Mouse (Mus musculus): ENCODE measurements around the gene Nfib. TPM values are rescaled to one million over a fixed set of nuclear protein-coding genes. Genes with fewer than 3 reads are reported as not detected.

Nfib gene
- total and polyA plus RNA-seq, 3 experiments: 0.16 TPM; not detected in 2

DNA sequence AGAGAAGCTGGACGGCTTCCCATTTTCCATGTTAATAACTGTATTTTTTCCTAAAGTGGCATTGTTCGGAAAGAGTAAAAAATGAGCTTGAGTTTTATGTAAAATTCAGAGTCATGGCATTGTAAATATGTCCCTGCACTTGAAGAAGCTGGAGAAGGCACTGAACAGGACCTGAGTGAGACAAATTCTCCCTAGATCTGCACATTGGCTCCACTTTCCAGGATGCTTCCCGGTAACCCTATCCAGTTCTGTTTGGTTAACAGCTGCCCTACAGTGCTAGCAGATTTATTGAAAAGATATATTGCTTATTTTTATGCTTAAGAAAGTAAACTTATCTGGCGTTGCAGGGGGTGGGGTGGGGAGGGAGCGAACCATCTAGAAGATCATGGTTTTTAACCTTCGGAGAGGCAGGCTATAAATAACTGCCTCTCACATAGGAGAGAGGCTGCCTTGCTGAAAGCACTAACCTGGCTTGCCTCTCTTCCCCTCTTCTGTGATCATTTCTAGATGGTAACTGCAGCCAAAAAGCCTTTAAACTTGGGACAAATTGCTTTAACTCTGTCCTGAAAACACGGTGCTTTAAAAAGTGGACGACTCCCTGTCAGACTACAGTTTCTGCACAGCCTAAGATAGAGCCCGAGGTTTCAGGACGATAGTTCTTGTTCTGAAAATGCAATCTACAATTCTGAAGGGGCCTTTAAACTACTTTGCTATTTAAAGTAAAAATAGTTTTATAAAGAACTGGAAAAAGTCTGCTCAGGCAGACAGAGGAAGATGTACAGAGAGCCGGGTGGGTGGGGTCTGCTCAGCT is 394.4 kb downstream of the Nfib start:
- Histone ChIP-seq H3K4me1 (ENCODE audit: insufficient read depth, low read depth, low read length) (no peaks in the 10 kb centered on the region), H3K9me3 (replicated peaks) (peaks cover 13% of the 10 kb centered on the region), H3K27me3 (ENCODE audit: insufficient read depth, low read length) (no peaks in the 10 kb centered on the region), H3K4me3 (ENCODE audit: low read depth, low read length) (no peak overlapping the region), H3K36me3 (replicated peaks) (no peaks in the 10 kb centered on the region)
- DNase-seq (ENCODE audit: low spot score) (no peak), ATAC-seq (ENCODE audit: extremely low read depth, insufficient number of reproducible peaks, low FRiP score, poor library complexity, severe bottlenecking) (no peak)
- no peak for TF ChIP-seq GATA2 (IDR thresholded peaks at IDR 0.05; ENCODE audit: borderline replicate concordance, low read depth, low read length)
- TF ChIP-seq POLR2AphosphoS5 (IDR thresholded peaks at IDR 0.05; ENCODE audit: insufficient replicate concordance, low read depth, low read length): no peak
- TF ChIP-seq TAL1 (conservative IDR thresholded peaks at IDR 0.05; ENCODE audit: low read depth, low read length): no peak
- TF ChIP-seq GATA1 (IDR thresholded peaks at IDR 0.05; ENCODE audit: borderline replicate concordance, low read length): no peak
- TF ChIP-seq CTCF (IDR thresholded peaks at IDR 0.05; ENCODE audit: low read depth, low read length): no peak

DNA sequence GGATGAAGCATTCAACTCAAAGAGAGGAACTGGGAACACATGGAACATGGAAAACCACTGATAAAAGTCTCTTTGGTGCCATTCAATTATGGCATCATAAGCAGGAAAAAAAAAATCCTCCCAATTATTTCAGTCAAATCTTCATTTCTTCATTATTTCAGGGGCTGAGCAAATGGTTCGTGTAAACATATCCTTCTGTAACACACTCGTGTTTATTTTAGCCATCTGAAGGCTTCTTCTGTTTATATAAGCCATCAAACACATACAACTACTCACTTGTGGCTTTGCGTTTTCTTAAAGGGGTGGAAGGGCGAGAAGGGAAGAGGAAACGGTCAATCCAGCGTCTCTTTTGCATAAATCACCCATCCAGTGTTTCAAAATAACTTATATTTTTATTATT is 399.5 kb downstream of the Nfib start:
- Histone ChIP-seq H3K4me3 (ENCODE audit: low read depth, low read length) (no peak overlapping the region), H3K4me1 (ENCODE audit: insufficient read depth, low read depth, low read length) (no peaks in the 10 kb centered on the region), H3K9me3 (replicated peaks) (peaks cover 16% of the 10 kb centered on the region), H3K27me3 (ENCODE audit: insufficient read depth, low read length) (no peaks in the 10 kb centered on the region), H3K36me3 (replicated peaks) (no peaks in the 10 kb centered on the region)
- TF ChIP-seq TAL1 (conservative IDR thresholded peaks at IDR 0.05; ENCODE audit: low read depth, low read length) (no peak), GATA1 (IDR thresholded peaks at IDR 0.05; ENCODE audit: borderline replicate concordance, low read length) (no peak), GATA2 (IDR thresholded peaks at IDR 0.05; ENCODE audit: borderline replicate concordance, low read depth, low read length) (no peak), POLR2AphosphoS5 (IDR thresholded peaks at IDR 0.05; ENCODE audit: insufficient replicate concordance, low read depth, low read length) (no peak), CTCF (IDR thresholded peaks at IDR 0.05; ENCODE audit: low read depth, low read length) (no peak)
- DNase-seq (ENCODE audit: low spot score) (no peak), ATAC-seq (ENCODE audit: extremely low read depth, insufficient number of reproducible peaks, low FRiP score, poor library complexity, severe bottlenecking) (no peak)

DNA sequence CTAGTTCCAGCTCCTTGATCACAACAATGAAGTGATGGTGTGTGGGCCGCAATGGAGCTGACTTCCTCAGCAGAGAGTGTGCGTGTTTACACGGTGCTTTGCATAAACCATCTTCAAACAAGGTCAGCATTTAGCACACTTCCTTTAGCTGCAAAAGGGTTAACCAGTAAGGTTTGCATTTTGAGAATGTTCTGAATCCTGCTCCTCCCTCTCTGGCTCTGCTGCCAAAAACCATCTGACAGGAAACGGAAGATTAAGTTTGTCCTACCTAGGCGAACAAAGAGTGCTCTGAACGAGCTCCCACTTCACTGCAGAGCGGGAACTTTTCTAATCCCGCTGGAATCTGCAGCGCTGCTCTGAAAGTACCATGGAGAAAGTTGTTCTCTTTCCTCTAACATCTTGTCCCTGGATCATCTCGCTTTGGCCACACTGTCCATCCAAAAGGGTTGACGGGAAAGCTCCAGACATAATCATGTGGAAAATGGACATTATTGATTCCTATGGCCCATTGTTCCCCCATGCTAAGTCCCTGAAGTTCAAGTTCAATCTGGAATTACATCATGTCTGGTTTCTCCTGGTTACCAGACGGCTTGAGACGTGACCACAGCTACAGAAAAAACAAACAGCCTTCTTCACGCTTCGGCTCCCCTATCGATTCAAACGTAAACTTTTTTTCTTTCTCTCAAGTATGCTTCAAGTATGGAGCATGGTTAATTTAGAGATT is 401.2 kb downstream of the Nfib start:
- H3K27me3 ChIP-seq (ENCODE audit: insufficient read depth, low read length): no peaks in the 10 kb centered on the region
- no peaks in the 10 kb centered on the region for H3K36me3 ChIP-seq (replicated peaks)
- ATAC-seq (ENCODE audit: extremely low read depth, insufficient number of reproducible peaks, low FRiP score, poor library complexity, severe bottlenecking) (no peak), DNase-seq (ENCODE audit: low spot score) (no peak)
- no peak for TF ChIP-seq GATA1 (IDR thresholded peaks at IDR 0.05; ENCODE audit: borderline replicate concordance, low read length)
- TF ChIP-seq GATA2 (IDR thresholded peaks at IDR 0.05; ENCODE audit: borderline replicate concordance, low read depth, low read length): no peak
- no peak for TF ChIP-seq TAL1 (conservative IDR thresholded peaks at IDR 0.05; ENCODE audit: low read depth, low read length)
- no peak for TF ChIP-seq POLR2AphosphoS5 (IDR thresholded peaks at IDR 0.05; ENCODE audit: insufficient replicate concordance, low read depth, low read length)
- no peak for TF ChIP-seq CTCF (IDR thresholded peaks at IDR 0.05; ENCODE audit: low read depth, low read length)
- no peaks in the 10 kb centered on the region for H3K4me1 ChIP-seq (ENCODE audit: insufficient read depth, low read depth, low read length)
- peaks cover 16% of the 10 kb centered on the region for H3K9me3 ChIP-seq (replicated peaks)
- H3K4me3 ChIP-seq (ENCODE audit: low read depth, low read length): no peak overlapping the region

DNA sequence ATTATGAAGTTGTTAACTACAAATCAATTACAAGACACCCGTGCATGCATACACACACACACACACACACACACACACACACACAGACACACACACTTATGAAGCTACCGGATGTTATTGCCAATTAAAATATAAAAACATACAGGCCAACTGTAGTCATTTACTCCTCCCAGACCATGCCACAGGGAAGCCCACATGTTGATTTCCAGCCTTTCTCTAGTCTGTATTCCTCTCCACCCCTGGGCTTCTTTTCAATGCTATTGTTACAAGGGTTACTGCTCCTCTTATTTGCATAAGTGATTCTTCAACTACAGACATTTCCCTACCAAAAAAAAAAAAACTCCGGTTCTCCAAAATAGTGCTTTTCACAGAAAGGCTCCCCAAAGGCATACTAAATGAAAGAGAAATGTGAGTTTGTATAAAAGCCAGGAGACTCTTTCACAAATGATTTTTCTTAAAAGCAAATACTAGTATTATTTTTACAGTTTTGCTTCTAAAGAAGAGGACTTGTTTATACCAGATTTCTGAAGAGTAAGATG is 402.1 kb downstream of the Nfib start:
- no peak for TF ChIP-seq GATA2 (IDR thresholded peaks at IDR 0.05; ENCODE audit: borderline replicate concordance, low read depth, low read length)
- no peak for TF ChIP-seq TAL1 (conservative IDR thresholded peaks at IDR 0.05; ENCODE audit: low read depth, low read length)
- no peak for TF ChIP-seq GATA1 (IDR thresholded peaks at IDR 0.05; ENCODE audit: borderline replicate concordance, low read length)
- TF ChIP-seq CTCF (IDR thresholded peaks at IDR 0.05; ENCODE audit: low read depth, low read length): no peak
- TF ChIP-seq POLR2AphosphoS5 (IDR thresholded peaks at IDR 0.05; ENCODE audit: insufficient replicate concordance, low read depth, low read length): no peak
- Histone ChIP-seq H3K27me3 (ENCODE audit: insufficient read depth, low read length) (no peaks in the 10 kb centered on the region), H3K4me3 (ENCODE audit: low read depth, low read length) (no peak overlapping the region), H3K9me3 (replicated peaks) (peaks cover 16% of the 10 kb centered on the region), H3K36me3 (replicated peaks) (no peaks in the 10 kb centered on the region), H3K4me1 (ENCODE audit: insufficient read depth, low read depth, low read length) (no peaks in the 10 kb centered on the region)
- no peak for DNase-seq (ENCODE audit: low spot score)
- ATAC-seq (ENCODE audit: extremely low read depth, insufficient number of reproducible peaks, low FRiP score, poor library complexity, severe bottlenecking): no peak

DNA sequence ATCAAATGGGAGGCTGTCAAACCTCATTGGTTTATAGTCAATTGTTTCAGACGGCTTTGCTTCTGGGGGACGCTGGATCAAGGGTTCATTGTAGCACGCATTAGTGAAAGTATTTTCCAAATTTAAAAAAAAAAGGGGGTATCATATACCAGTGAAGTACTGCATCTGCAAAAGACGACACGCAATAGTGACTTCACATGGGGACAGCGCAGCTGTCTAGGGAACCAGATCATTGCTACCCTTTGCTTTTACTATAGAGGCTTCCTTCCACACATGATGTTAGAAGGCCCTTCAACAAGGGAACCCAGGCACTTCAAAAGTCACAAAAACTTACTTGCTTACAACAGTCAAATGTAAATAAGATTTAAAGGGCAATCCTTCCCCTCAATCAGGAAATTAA is 402.6 kb downstream of the Nfib start:
- H3K27me3 ChIP-seq (ENCODE audit: insufficient read depth, low read length): no peaks in the 10 kb centered on the region
- ATAC-seq (ENCODE audit: extremely low read depth, insufficient number of reproducible peaks, low FRiP score, poor library complexity, severe bottlenecking) (no peak), DNase-seq (ENCODE audit: low spot score) (no peak)
- H3K4me1 ChIP-seq (ENCODE audit: insufficient read depth, low read depth, low read length): no peaks in the 10 kb centered on the region
- peaks cover 16% of the 10 kb centered on the region for H3K9me3 ChIP-seq (replicated peaks)
- no peak for TF ChIP-seq POLR2AphosphoS5 (IDR thresholded peaks at IDR 0.05; ENCODE audit: insufficient replicate concordance, low read depth, low read length)
- no peak for TF ChIP-seq TAL1 (conservative IDR thresholded peaks at IDR 0.05; ENCODE audit: low read depth, low read length)
- no peak for TF ChIP-seq GATA1 (IDR thresholded peaks at IDR 0.05; ENCODE audit: borderline replicate concordance, low read length)
- no peak for TF ChIP-seq CTCF (IDR thresholded peaks at IDR 0.05; ENCODE audit: low read depth, low read length)
- no peak for TF ChIP-seq GATA2 (IDR thresholded peaks at IDR 0.05; ENCODE audit: borderline replicate concordance, low read depth, low read length)
- H3K36me3 ChIP-seq (replicated peaks): no peaks in the 10 kb centered on the region
- H3K4me3 ChIP-seq (ENCODE audit: low read depth, low read length): no peak overlapping the region

DNA sequence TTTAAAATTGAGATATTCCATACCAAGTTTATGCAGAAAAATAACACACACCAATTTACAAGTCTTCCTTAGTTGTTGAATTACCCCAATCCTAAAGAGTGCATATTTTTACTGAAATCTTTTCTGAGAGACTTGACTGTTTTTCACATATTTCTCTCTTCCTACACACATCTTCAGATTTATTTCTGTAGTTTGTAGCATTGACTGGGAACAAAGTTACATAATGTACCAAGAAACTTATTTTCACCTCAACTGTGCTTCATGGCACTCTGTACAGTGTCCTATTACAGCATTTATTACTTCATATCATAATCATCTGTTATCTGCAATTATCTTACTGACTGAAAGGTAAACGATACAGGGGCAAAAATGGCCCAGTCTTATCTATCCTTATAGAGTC is 406.9 kb downstream of the Nfib start:
- Histone ChIP-seq H3K36me3 (replicated peaks) (no peaks in the 10 kb centered on the region), H3K9me3 (replicated peaks) (peaks cover 4% of the 10 kb centered on the region; the same call in 1 of the 2 replicates), H3K4me3 (ENCODE audit: low read depth, low read length) (no peak overlapping the region), H3K27me3 (ENCODE audit: insufficient read depth, low read length) (no peaks in the 10 kb centered on the region), H3K4me1 (ENCODE audit: insufficient read depth, low read depth, low read length) (no peaks in the 10 kb centered on the region)
- ATAC-seq (ENCODE audit: extremely low read depth, insufficient number of reproducible peaks, low FRiP score, poor library complexity, severe bottlenecking) (no peak), DNase-seq (ENCODE audit: low spot score) (no peak)
- no peak for TF ChIP-seq GATA2 (IDR thresholded peaks at IDR 0.05; ENCODE audit: borderline replicate concordance, low read depth, low read length)
- no peak for TF ChIP-seq TAL1 (conservative IDR thresholded peaks at IDR 0.05; ENCODE audit: low read depth, low read length)
- TF ChIP-seq GATA1 (IDR thresholded peaks at IDR 0.05; ENCODE audit: borderline replicate concordance, low read length): no peak
- TF ChIP-seq POLR2AphosphoS5 (IDR thresholded peaks at IDR 0.05; ENCODE audit: insufficient replicate concordance, low read depth, low read length): no peak

Measured in G1E (cell line).